Mouse (Mus musculus) layer of hippocampus, adult 9-11 months (tissue): Measurements from ENCODE around the gene Cox7a2.

Experiments
- DNase-seq: peaks from one replicate; pipeline ENCODE4 v3.0.0; 2022

Gene Cox7a2

GRCm38 (mm10) chr9:79723090-79723489, 36.6 kb downstream of the Cox7a2 start:
- DNase-seq: no peak

GRCm38 (mm10) chr9:79721056-79721455, 38.6 kb downstream of the Cox7a2 start:
- DNase-seq: peak; percentile 23

DNA sequence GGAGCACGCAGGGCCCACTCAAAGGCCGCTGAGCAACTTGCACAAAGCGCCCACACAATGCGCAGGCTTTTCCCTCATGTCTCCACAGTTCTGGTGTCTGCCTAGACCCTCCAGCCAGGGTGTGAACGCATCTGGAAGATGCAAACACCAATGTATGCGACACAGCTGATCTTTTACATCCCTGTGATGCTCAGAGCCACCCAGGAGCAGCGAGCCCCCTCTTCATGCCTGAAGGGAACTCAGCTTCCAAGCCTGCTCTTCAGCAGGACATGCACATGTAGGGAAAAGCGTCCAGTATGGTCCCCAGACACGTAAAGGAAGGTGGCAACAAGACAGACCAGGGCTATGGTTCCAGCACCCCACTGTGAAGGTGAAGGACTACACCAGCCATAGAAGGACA, 39.5 kb downstream of the Cox7a2 start:
- no peak for DNase-seq

DNA sequence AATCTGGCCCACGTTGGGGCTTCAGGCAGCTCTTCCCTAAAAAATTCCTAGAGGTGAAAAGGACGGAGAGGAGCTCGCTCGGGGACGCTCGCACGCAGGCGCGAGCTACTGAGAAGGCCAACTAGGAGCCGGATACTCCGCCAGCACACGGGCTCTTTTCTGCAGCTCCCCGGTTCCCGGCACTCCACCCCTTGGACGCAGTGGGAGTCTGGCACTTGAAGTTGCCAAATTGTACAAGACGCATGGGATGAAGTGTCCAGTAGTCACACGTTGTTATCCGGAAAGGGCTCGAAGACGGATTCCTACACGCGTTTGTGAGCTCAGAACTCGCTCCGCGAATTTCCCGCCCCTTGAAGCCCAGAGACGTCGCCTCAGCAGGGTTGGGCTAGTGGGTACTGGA, 40.2 kb downstream of the Cox7a2 start:
- DNase-seq: no peak

- no peak for DNase-seq
These were observed 41.0 kb downstream of the Cox7a2 start, which contains the start of gene Col12a1 for GRCm38 (mm10) chr9:79718481-79719370. TSS of gene Col12a1 (minus strand) at chr9:79718831.

- no peak for DNase-seq
These were observed 41.7 kb downstream of the Cox7a2 start for GRCm38 (mm10) chr9:79717836-79718475.

DNA sequence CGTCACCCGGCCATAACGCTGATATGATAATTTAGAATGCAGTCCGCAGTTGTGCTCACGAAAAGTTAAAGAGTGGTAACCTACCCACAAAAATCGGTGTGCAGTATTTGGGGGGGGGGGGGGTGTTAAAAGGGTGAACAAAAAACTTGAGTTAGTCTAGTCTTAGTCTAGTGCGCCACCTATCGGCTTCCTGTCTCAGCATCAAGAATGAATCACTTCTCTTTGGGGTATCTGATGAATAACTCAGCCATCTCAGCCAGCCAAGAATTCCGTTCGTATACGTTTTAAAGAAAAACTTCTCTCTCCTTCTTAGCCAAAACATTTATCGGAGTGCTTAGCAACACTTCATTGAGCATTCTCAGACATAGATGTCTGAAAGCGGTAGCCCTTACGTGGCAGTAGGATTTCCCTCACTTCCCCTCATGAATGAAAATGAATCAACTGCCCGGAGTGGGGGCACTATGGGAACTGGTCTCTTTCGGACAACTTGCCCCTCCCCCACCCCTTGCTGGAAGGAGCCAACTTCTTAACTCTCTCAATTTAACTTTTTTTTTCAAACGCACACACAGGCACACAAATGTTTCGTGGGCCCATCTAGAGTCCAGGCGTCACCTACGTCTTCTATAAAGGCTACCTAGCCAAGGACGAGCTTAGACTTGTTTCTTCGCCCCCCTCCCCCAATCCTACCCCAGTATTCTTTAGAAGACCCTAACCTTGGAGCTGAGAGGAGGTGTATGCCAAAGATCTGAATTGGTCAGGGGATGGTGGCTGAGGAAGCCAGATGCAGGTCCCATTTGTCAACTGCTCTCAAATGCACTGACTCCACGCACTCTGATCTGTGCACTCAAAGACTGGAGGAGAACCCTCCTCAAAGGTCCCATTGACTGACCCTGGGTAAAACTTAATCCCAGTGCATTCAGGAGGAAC, 42.5 kb downstream of the Cox7a2 start:
- peak; percentile 57 for DNase-seq

DNA sequence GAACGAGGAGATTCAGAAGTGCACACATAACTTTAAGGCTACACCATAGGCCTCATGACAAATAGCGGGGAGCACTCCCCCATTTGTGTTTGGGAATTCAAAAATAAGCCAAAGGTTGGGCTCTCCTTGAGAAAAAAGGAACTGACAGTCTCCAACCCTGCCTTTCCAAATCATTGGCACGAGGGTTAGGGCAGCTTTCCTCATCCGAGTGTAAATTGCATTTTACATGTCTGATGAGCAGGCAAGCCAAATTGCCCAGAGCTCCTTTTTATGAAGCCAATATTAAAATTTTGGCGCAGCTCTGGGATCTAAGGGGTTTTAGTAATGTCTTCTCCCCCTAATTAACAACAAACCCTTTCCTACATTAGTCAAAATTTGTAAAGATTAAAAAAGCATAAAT, 43.2 kb downstream of the Cox7a2 start:
- DNase-seq: no peak

GRCm38 (mm10) chr9:79714471-79715045, 45.1 kb downstream of the Cox7a2 start:
- DNase-seq: no peak
